Mouse (Mus musculus) CH12.LX (cell line): ENCODE measurements at regions not wholly inside any gene's neighbourhood (a gene's known extent, or its start where the extent isn't known, plus 50 kb on each side); places are given as distances from the start of the nearest gene placed in this dataset.

Source experiments
- DNase-seq: peaks from one replicate; pipeline ENCODE4 v3.0.0-alpha.2; 2013; ENCODE audit errors: extremely low read depth
- H3K27ac ChIP-seq: 2 replicates; pipeline ENCODE4 v1.5.1; 2012; ENCODE audit warnings: low read depth, mild to moderate bottlenecking, control low read depth, moderate library complexity; ENCODE audit not compliant: insufficient read depth
- H3K27me3 ChIP-seq: replicated peaks from 2 replicates; pipeline ENCODE3; 2012; ENCODE audit warnings: inconsistent platforms
- H3K36me3 ChIP-seq, 2 experiments: replicated peaks in 1 of 2; 2 replicates each; pipeline versions ENCODE3 to v1.6.1; 2012; ENCODE audit warnings: inconsistent platforms in 1 of 2, low read length in 1 of 2, mild to moderate bottlenecking in 1 of 2, mixed read lengths in 1 of 2, moderate library complexity in 1 of 2; ENCODE audit not compliant: control insufficient read depth in 1 of 2, insufficient read depth in 1 of 2
- H3K4me1 ChIP-seq, 2 experiments: 2 replicates each; pipeline ENCODE4 v1.6.1; 2012; ENCODE audit warnings: inconsistent platforms in 1 of 2, moderate library complexity in 1 of 2; ENCODE audit not compliant: insufficient read depth in 2 of 2, control insufficient read depth in 1 of 2
- H3K4me2 ChIP-seq: 2 replicates; pipeline ENCODE4 v1.6.1; 2012; ENCODE audit warnings: low read depth, mild to moderate bottlenecking, control low read depth; ENCODE audit not compliant: poor library complexity, insufficient read depth, severe bottlenecking
- H3K4me3 ChIP-seq, 3 experiments: fragments of 150-350 bp in 1 of 3; sonication (generic) in 1 of 3; replicated peaks in 1 of 3; 2 replicates each; pipeline versions ENCODE3 to v1.5.1; 2011 to 2012; ENCODE audit warnings: low read depth in 2 of 3, low read length in 2 of 3, mild to moderate bottlenecking in 2 of 3, moderate library complexity in 2 of 3, control low read depth in 1 of 3, improper control_type of control experiment in 1 of 3, inconsistent platforms in 1 of 3, mixed read lengths in 1 of 3; ENCODE audit not compliant: poor library complexity in 1 of 3
- H3K79me2 ChIP-seq: replicated peaks from 2 replicates; pipeline ENCODE4 v1.6.1; 2012; ENCODE audit warnings: mild to moderate bottlenecking, moderate library complexity; ENCODE audit not compliant: control insufficient read depth, poor library complexity, insufficient read depth, severe bottlenecking; ENCODE audit errors: extremely low read depth
- H3K9ac ChIP-seq: 2 replicates; pipeline ENCODE4 v1.6.1; 2012; ENCODE audit warnings: low read depth, mild to moderate bottlenecking, control low read depth, moderate library complexity; ENCODE audit not compliant: insufficient read depth
- H3K9me3 ChIP-seq: replicated peaks from 2 replicates; pipeline ENCODE3; 2012; ENCODE audit warnings: low read length, inconsistent platforms, mixed read lengths
- CHD1 ChIP-seq: IDR thresholded peaks from 2 replicates; pipeline ENCODE4 v1.6.1; 2012; ENCODE audit warnings: low read depth, low read length, improper control_type of control experiment, inconsistent platforms
- CTCF ChIP-seq, 2 experiments: IDR thresholded peaks in 1 of 2; conservative IDR thresholded peaks in 1 of 2; 2 replicates each; pipeline ENCODE4 v1.5.1; 2011 to 2012; ENCODE audit warnings: low read depth in 2 of 2, low read length in 2 of 2, improper control_type of control experiment in 1 of 2, inconsistent platforms in 1 of 2, mild to moderate bottlenecking in 1 of 2, moderate library complexity in 1 of 2
- E2F4 ChIP-seq: IDR thresholded peaks from 2 replicates; pipeline ENCODE4 v1.6.1; 2011; ENCODE audit warnings: low read depth, low read length, improper control_type of control experiment; ENCODE audit not compliant: insufficient replicate concordance
- KAT2A ChIP-seq: IDR thresholded peaks from 2 replicates; pipeline ENCODE4 v1.6.1; 2012; ENCODE audit warnings: low read length, improper control_type of control experiment, inconsistent platforms; ENCODE audit not compliant: insufficient replicate concordance
- MAX ChIP-seq: IDR thresholded peaks from 2 replicates; pipeline ENCODE4 v1.6.1; 2011; ENCODE audit warnings: low read length, improper control_type of control experiment
- MYC ChIP-seq: IDR thresholded peaks from 2 replicates; pipeline ENCODE4 v1.6.1; 2011; ENCODE audit warnings: low read depth, mild to moderate bottlenecking, improper control_type of control experiment, low read length
- NELFE ChIP-seq: IDR thresholded peaks from 2 replicates; pipeline ENCODE4 v1.6.1; 2011; ENCODE audit warnings: low read depth, low read length, improper control_type of control experiment
- NRF1 ChIP-seq: IDR thresholded peaks from 2 replicates; pipeline ENCODE4 v1.6.1; 2014; ENCODE audit warnings: low read depth, mild to moderate bottlenecking, inconsistent platforms, low read length, improper control_type of control experiment, moderate library complexity
- PAX5 ChIP-seq: IDR thresholded peaks from 2 replicates; pipeline ENCODE4 v1.6.1; 2012; ENCODE audit warnings: low read length, inconsistent platforms, mixed read lengths
- POLR2A ChIP-seq: IDR thresholded peaks from 2 replicates; pipeline ENCODE4 v1.6.1; 2011; ENCODE audit warnings: low read depth, mild to moderate bottlenecking, improper control_type of control experiment, low read length
- RCOR1 ChIP-seq: conservative IDR thresholded peaks from 2 replicates; pipeline ENCODE4 v1.6.1; 2012; ENCODE audit warnings: low read depth, mild to moderate bottlenecking, inconsistent platforms, low read length, improper control_type of control experiment
- SIN3A ChIP-seq: IDR thresholded peaks from 2 replicates; pipeline ENCODE4 v1.6.1; 2012; ENCODE audit warnings: low read length, improper control_type of control experiment, inconsistent platforms
- TCF12 ChIP-seq: IDR thresholded peaks from 2 replicates; pipeline ENCODE4 v1.6.1; 2014; ENCODE audit warnings: low read depth, mild to moderate bottlenecking, inconsistent platforms, low read length, improper control_type of control experiment
- USF1 ChIP-seq: IDR thresholded peaks from 2 replicates; pipeline ENCODE4 v1.6.1; 2014; ENCODE audit warnings: low read depth, mild to moderate bottlenecking, inconsistent platforms, low read length, improper control_type of control experiment
- ZKSCAN1 ChIP-seq: IDR thresholded peaks from 2 replicates; pipeline ENCODE4 v1.6.1; 2012; ENCODE audit warnings: low read depth, inconsistent platforms, low read length, improper control_type of control experiment, borderline replicate concordance
- ZMIZ1 ChIP-seq: IDR thresholded peaks from 2 replicates; pipeline ENCODE4 v1.6.1; 2012; ENCODE audit warnings: low read depth, mild to moderate bottlenecking, inconsistent platforms, low read length, improper control_type of control experiment
- dilution Hi-C: fragments of 300-500 bp; cut with MboI; formaldehyde crosslinking; loops from 2 replicates; pipeline ENCODE4 v1.14.3; 2020; ENCODE audit warnings: low sequenced_read_pairs; ENCODE audit not compliant: extremely low pct_unique_long_range_greater_than_20kb, extremely low pct_ligation_motif_present
- in situ Hi-C: fragments of 300-500 bp; cut with MboI; formaldehyde crosslinking; loops from 3 replicates; pipeline ENCODE4 v1.14.3; 2019; ENCODE audit warnings: low sequenced_read_pairs, low pct_ligation_motif_present, low pct_unique_long_range_greater_than_20kb, mixed read lengths

GRCm38 (mm10) chr10:21242471-21243231, 53.1 kb upstream of the Hbs1l start:
- Histone ChIP-seq H3K9ac (no peak overlapping the region), H3K9me3 (no peaks in the 10 kb centered on the region), H3K27me3 (no peaks in the 10 kb centered on the region), H3K4me2 (no peak overlapping the region), H3K27ac (no peak overlapping the region)
- in situ Hi-C loops: no loop called here
- DNase-seq: no peak
- TF ChIP-seq ZMIZ1 (no peak), MYC (no peak), TCF12 (no peak), KAT2A (no peak), RCOR1 (no peak)
- TF ChIP-seq, all 38 proteins: peak for 0
- dilution Hi-C loops: no loop called here
- Histone ChIP-seq H3K36me3 (no peaks in the 10 kb centered on the region), H3K4me1 (peaks cover 7 to 12% of the 10 kb centered on the region in 2 experiments), H3K79me2 (no peaks in the 10 kb centered on the region), H3K4me3 (no peak overlapping the region)

DNA sequence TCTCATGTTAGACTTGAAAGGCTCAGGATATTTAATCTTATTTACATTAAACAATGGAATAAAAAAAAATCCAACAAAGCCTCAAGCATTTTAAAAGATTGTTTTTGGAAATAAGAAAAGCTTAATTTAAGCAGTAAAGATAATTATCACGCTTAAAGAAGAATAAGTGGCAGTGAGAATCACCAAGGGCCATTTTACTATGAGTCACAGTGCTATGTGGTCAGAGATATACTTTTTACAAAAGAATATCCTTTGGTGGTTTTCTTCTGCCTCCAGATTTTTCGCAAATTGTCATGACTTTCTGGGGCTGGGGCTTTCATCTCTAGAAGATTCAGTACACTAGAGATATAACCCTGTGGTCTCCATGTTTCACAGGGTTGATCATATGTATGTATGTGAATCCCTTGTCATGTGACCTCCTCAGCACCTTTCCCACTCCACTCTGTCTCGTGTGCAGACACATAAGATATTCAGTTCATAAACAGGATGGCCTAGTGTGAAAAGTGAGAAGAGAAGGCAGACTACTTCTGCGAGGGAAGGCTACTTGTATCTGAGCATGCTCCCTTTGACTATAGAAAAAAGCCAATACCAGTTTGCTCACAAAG, 50.8 kb upstream of the Hbs1l start:
- dilution Hi-C loops (no loop called here), in situ Hi-C loops (no loop called here)
- Histone ChIP-seq H3K36me3 (no peaks in the 10 kb centered on the region), H3K27ac (no peak overlapping the region; the same call in 1 of the 2 replicates), H3K79me2 (no peaks in the 10 kb centered on the region), H3K9me3 (no peaks in the 10 kb centered on the region), H3K4me1 (no peaks in the 10 kb centered on the region), H3K4me3 (no peak overlapping the region), H3K9ac (no peak overlapping the region), H3K4me2 (no peak overlapping the region), H3K27me3 (no peaks in the 10 kb centered on the region)
- no peak for DNase-seq
- no peak for TF ChIP-seq PAX5
- no peak for TF ChIP-seq CTCF (conservative IDR thresholded peaks at IDR 0.05 in 1 of 2, IDR thresholded peaks at IDR 0.05 in 1 of 2; ENCODE audit: low read depth in 2 of 2, low read length in 2 of 2)
- TF ChIP-seq MYC: no peak
- no peak for TF ChIP-seq NRF1
- no peak for TF ChIP-seq POLR2A
- no peak for TF ChIP-seq E2F4
- no peak for TF ChIP-seq NELFE
- TF ChIP-seq SIN3A: no peak
- TF ChIP-seq USF1: no peak
- TF ChIP-seq CHD1: no peak
- TF ChIP-seq MAX: no peak
- no peak for TF ChIP-seq ZKSCAN1
- no peak for TF ChIP-seq TCF12
